Mouse (Mus musculus): ENCODE data around the gene Btf3.

Gene Btf3

GRCm38 (mm10) chr13:98316480-98317245 is at the start of gene Btf3:
TSS of gene Btf3 (minus strand) at chr13:98317006.
- DNase-seq (ENCODE audit: low spot score): peak; percentile 94

GRCm38 (mm10) chr13:98365766-98366421 is 49.1 kb upstream of the Btf3 start:
- DNase-seq (ENCODE audit: low spot score): no peak

- DNase-seq (ENCODE audit: low spot score): no peak
These were observed 48.3 kb upstream of the Btf3 start for GRCm38 (mm10) chr13:98365081-98365480.

- no peak for DNase-seq (ENCODE audit: low spot score)
These were observed 46.2 kb upstream of the Btf3 start for GRCm38 (mm10) chr13:98363046-98363445.

- no peak for DNase-seq (ENCODE audit: low spot score)
These were observed 44.4 kb upstream of the Btf3 start for GRCm38 (mm10) chr13:98361161-98361560.

- no peak for DNase-seq (ENCODE audit: low spot score)
These were observed 43.6 kb upstream of the Btf3 start for GRCm38 (mm10) chr13:98360391-98360790.

GRCm38 (mm10) chr13:98359337-98359736 is 42.5 kb upstream of the Btf3 start:
- DNase-seq (ENCODE audit: low spot score): no peak

- DNase-seq (ENCODE audit: low spot score): no peak
These were observed 41.8 kb upstream of the Btf3 start for GRCm38 (mm10) chr13:98358424-98359181.

GRCm38 (mm10) chr13:98357433-98358423 is 40.9 kb upstream of the Btf3 start:
- no peak for DNase-seq (ENCODE audit: low spot score)

GRCm38 (mm10) chr13:98356973-98357425 is 40.2 kb upstream of the Btf3 start:
- no peak for DNase-seq (ENCODE audit: low spot score)

- DNase-seq (ENCODE audit: low spot score): no peak
These were observed 39.6 kb upstream of the Btf3 start for GRCm38 (mm10) chr13:98356176-98356972.

- DNase-seq (ENCODE audit: low spot score): no peak
These were observed 38.8 kb upstream of the Btf3 start for GRCm38 (mm10) chr13:98355559-98356111.

- no peak for DNase-seq (ENCODE audit: low spot score)
These were observed 38.2 kb upstream of the Btf3 start for GRCm38 (mm10) chr13:98354871-98355558.

GRCm38 (mm10) chr13:98354090-98354801 is 37.4 kb upstream of the Btf3 start, which contains the start of gene Foxd1:
TSS of gene Foxd1 (plus strand) at chr13:98354242.
- DNase-seq (ENCODE audit: low spot score): peak; percentile 33

GRCm38 (mm10) chr13:98353709-98354089 is 36.9 kb upstream of the Btf3 start:
- DNase-seq (ENCODE audit: low spot score): no peak

GRCm38 (mm10) chr13:98352381-98352975 is 35.7 kb upstream of the Btf3 start:
- no peak for DNase-seq (ENCODE audit: low spot score)

- no peak for DNase-seq (ENCODE audit: low spot score)
These were observed 34.7 kb upstream of the Btf3 start for GRCm38 (mm10) chr13:98351527-98351926.

GRCm38 (mm10) chr13:98349491-98349890 is 32.7 kb upstream of the Btf3 start:
- DNase-seq (ENCODE audit: low spot score): no peak

- no peak for DNase-seq (ENCODE audit: low spot score)
These were observed 23.7 kb upstream of the Btf3 start for GRCm38 (mm10) chr13:98340506-98340905.
